ENCODE assay signal across 15 mouse cellular contexts in genomic region chr4:133380532-133380931, GRCm38 (mm10). TPM values are rescaled to one million over a fixed set of nuclear protein-coding genes. Genes with fewer than 3 reads are reported as not detected.
A peak's percentile ranks its signal among the peaks of the same experiment; 100 is the strongest.
DNase-seq lines count a peak whose midpoint lies in the region; ATAC-seq and TF ChIP-seq lines count a peak whose summit lies in the region.
"Had no signal": no experiment of that assay in that cellular context is flagged by ENCODE, and none has a peak within 500 bp of the region (broad histone marks: within the 10 kb centered on the region; RNA-seq: fewer than 3 reads in every experiment).

No protein-coding gene starts in this region.

- H3K4me2 ChIP-seq in kidney, embryonic 16.5 days (replicated peaks; ENCODE audit: low read depth, low read length) = no peak overlapping the region
- peak overlapping the region; percentile 8 for H3K4me2 ChIP-seq in intestine, embryonic 15.5 days (replicated peaks)
- no peak overlapping the region for H3K4me2 ChIP-seq in midbrain, embryonic 13.5 days (replicated peaks)
- H3K4me2 ChIP-seq: hindbrain, embryonic 14.5 days had no signal

- H3K36me3 ChIP-seq in kidney, embryonic 16.5 days (ENCODE audit: insufficient read depth, low read length) = peaks cover 4% of the 10 kb centered on the region; the same call in 1 of the 2 replicates
- H3K36me3 ChIP-seq in C2C12 (ENCODE audit: control insufficient read depth, insufficient read depth) (peaks cover 20% of the 10 kb centered on the region), E14TG2a.4 (ENCODE audit: insufficient read depth, low read length) (peaks cover 5% of the 10 kb centered on the region)
- H3K36me3 ChIP-seq in intestine, embryonic 15.5 days = no peaks in the 10 kb centered on the region; the same call in 1 of the 2 replicates
- H3K36me3 ChIP-seq in midbrain, embryonic 13.5 days = 0 out of 2 replicates have a peak, but pooled peaks cover 4% of the 10 kb centered on the region

- no peak overlapping the region for H3K9ac ChIP-seq in kidney, embryonic 16.5 days (replicated peaks; ENCODE audit: low read length)
- H3K9ac ChIP-seq in intestine, embryonic 15.5 days = no peak overlapping the region
- H3K9ac ChIP-seq in midbrain, embryonic 13.5 days (replicated peaks) = no peak overlapping the region; the same call in 1 of the 2 replicates
- H3K9ac ChIP-seq: hindbrain, embryonic 14.5 days had no signal

- peak overlapping the region; percentile 40; the same call in 1 of the 2 replicates for H3K27ac ChIP-seq in kidney, embryonic 16.5 days (ENCODE audit: low read length)
- peak overlapping the region; percentile 67 for H3K27ac ChIP-seq in intestine, embryonic 15.5 days
- H3K27ac ChIP-seq in midbrain, embryonic 13.5 days = no peak overlapping the region
- H3K27ac ChIP-seq: hindbrain, embryonic 14.5 days had no signal

- ATAC-seq in kidney, embryonic 16.5 days (ENCODE audit: low FRiP score, low TSS enrichment) = no peak
- ATAC-seq in intestine, embryonic 15.5 days = no peak
- no peak for ATAC-seq in midbrain, embryonic 13.5 days

- H3K4me1 ChIP-seq in kidney, embryonic 16.5 days (ENCODE audit: insufficient read depth, low read length) = peaks cover 43% of the 10 kb centered on the region
- H3K4me1 ChIP-seq in E14TG2a.4 (replicated peaks; ENCODE audit: low read depth, low read length) = peaks cover 81% of the 10 kb centered on the region
- peaks cover 46% of the 10 kb centered on the region for H3K4me1 ChIP-seq in intestine, embryonic 15.5 days (replicated peaks)
- H3K4me1 ChIP-seq in midbrain, embryonic 13.5 days (replicated peaks) = peaks cover 40% of the 10 kb centered on the region

- H3K9me3 ChIP-seq in kidney, embryonic 16.5 days (ENCODE audit: low read length) = no peaks in the 10 kb centered on the region
- no peaks in the 10 kb centered on the region for H3K9me3 ChIP-seq in E14TG2a.4 (ENCODE audit: low read length)
- H3K9me3 ChIP-seq in intestine, embryonic 15.5 days = no peaks in the 10 kb centered on the region
- H3K9me3 ChIP-seq in midbrain, embryonic 13.5 days = no peaks in the 10 kb centered on the region

- TF ChIP-seq CTCF in C2C12 (IDR thresholded peaks at IDR 0.05; ENCODE audit: control insufficient read depth, insufficient read depth, insufficient read length) = no peak
- no peak for TF ChIP-seq CTCF in E14TG2a.4 (conservative IDR thresholded peaks at IDR 0.05; ENCODE audit: low read length)

- DNase-seq in kidney, adult 18-20 months = no peak
- no peak for DNase-seq in adrenal gland, postnatal 14 days
- DNase-seq: adrenal gland, postnatal 25 days; kidney, postnatal 14 days; left cerebral cortex, postnatal 4 days; lung, adult 2 months; right cerebral cortex, postnatal 4 days; thymus, postnatal 25 days had no signal

- H3K79me3 ChIP-seq in C2C12 (ENCODE audit: low read depth) = peaks cover 55% of the 10 kb centered on the region

- H3K4me3 ChIP-seq in kidney, embryonic 16.5 days (ENCODE audit: low read length) = no peak overlapping the region
- no peak overlapping the region for H3K4me3 ChIP-seq in C2C12 (ENCODE audit: insufficient read depth, poor library complexity, severe bottlenecking)
- peak overlapping the region; percentile 30 for H3K4me3 ChIP-seq in E14TG2a.4 (replicated peaks; ENCODE audit: low read length)
- H3K4me3 ChIP-seq in intestine, embryonic 15.5 days (replicated peaks) = no peak overlapping the region
- no peak overlapping the region for H3K4me3 ChIP-seq in midbrain, embryonic 13.5 days (replicated peaks)

- peak overlapping the region; percentile 3 for H3ac ChIP-seq in C2C12 (ENCODE audit: control insufficient read depth, insufficient read length, low read depth)

- H3K27me3 ChIP-seq in kidney, embryonic 16.5 days (ENCODE audit: insufficient read depth, low read length) = no peaks in the 10 kb centered on the region
- H3K27me3 ChIP-seq in C2C12 (ENCODE audit: control insufficient read depth, insufficient read depth, insufficient read length) (no peaks in the 10 kb centered on the region), E14TG2a.4 (ENCODE audit: insufficient read depth, low read length) (no peaks in the 10 kb centered on the region)
- H3K27me3 ChIP-seq in intestine, embryonic 15.5 days (replicated peaks) = no peaks in the 10 kb centered on the region
- H3K27me3 ChIP-seq in midbrain, embryonic 13.5 days = no peaks in the 10 kb centered on the region
- H3K27me3 ChIP-seq: CH12.LX had no signal

- 68% methylated on average over 6 of the region's 6 CpGs for WGBS in kidney, embryonic 16.5 days
- 63% methylated on average over 6 of the region's 6 CpGs for WGBS in intestine, embryonic 15.5 days
- WGBS in midbrain, embryonic 13.5 days = 57% methylated on average over 6 of the region's 6 CpGs

- peaks cover 94% of the 10 kb centered on the region for H3K79me2 ChIP-seq in C2C12 (ENCODE audit: control insufficient read depth, insufficient read depth)

TF ChIP-seq in C2C12, 6 proteins besides CTCF, POLR2A, EP300 and RAD21:
- TF ChIP-seq USF1 (IDR thresholded peaks at IDR 0.05; ENCODE audit: low read depth) (no peak), MYOD1 (IDR thresholded peaks at IDR 0.05; ENCODE audit: control insufficient read depth, insufficient read length, low read depth) (no peak), MAX (IDR thresholded peaks at IDR 0.05) (no peak), FOSL1 (IDR thresholded peaks at IDR 0.05; ENCODE audit: insufficient read depth, low read length, poor library complexity, severe bottlenecking) (no peak), MYOG (IDR thresholded peaks at IDR 0.05; ENCODE audit: control insufficient read depth, extremely low read depth, insufficient read length) (no peak), CEBPB (IDR thresholded peaks at IDR 0.05; ENCODE audit: low read depth) (no peak)

RNA-seq across cellular contexts. Expression of gene Slc9a1, which starts 11.0 kb away (rescaled TPM):
- 9.5 and 10.7 TPM in 2 replicates for polyA plus RNA-seq in kidney, embryonic 16.5 days (2015; fragmentation: Nextera tagmentation; extraction: Ambion mirVana)
- 19.4 TPM for polyA plus RNA-seq in C2C12 (2012; fragmentation: generic; extraction: Trizol)
- 8.5 and 9.3 TPM in 2 replicates for polyA plus RNA-seq in intestine, embryonic 15.5 days (2015; fragmentation: Nextera tagmentation; extraction: Ambion mirVana)
- polyA plus RNA-seq in midbrain, embryonic 13.5 days (2015; fragmentation: Nextera tagmentation; extraction: Ambion mirVana) = 6.8 and 7.9 TPM in 2 replicates
- 46.4 and 49.9 TPM in 2 replicates for total RNA-seq in adrenal gland, postnatal 14 days (2021)

RNA-seq across cellular contexts. Expression of gene Wdtc1, which starts 27.3 kb away (rescaled TPM):
- polyA plus RNA-seq in kidney, embryonic 16.5 days (2015; fragmentation: Nextera tagmentation; extraction: Ambion mirVana) = 12.9 and 14.4 TPM in 2 replicates
- 19.6 TPM for polyA plus RNA-seq in C2C12 (2012; fragmentation: generic; extraction: Trizol)
- polyA plus RNA-seq in intestine, embryonic 15.5 days (2015; fragmentation: Nextera tagmentation; extraction: Ambion mirVana) = 13.9 and 17.0 TPM in 2 replicates
- polyA plus RNA-seq in midbrain, embryonic 13.5 days (2015; fragmentation: Nextera tagmentation; extraction: Ambion mirVana) = 18.2 and 21.8 TPM in 2 replicates
- 53.3 and 55.1 TPM in 2 replicates for total RNA-seq in adrenal gland, postnatal 14 days (2021)
